Mouse (Mus musculus) kidney, embryonic 14.5 days (tissue): ENCODE measurements at regions not wholly inside any gene's neighbourhood (a gene's known extent, or its start where the extent isn't known, plus 50 kb on each side); places are given as distances from the start of the nearest gene placed in this dataset.

ENCODE experiments used
- ATAC-seq: fragments of 200-750 bp; cut with Nextera tagmentation; 2 replicates; pipeline ENCODE4 v1.8.0; 2017; ENCODE audit warnings: moderate number of reproducible peaks, mild to moderate bottlenecking, moderate TSS enrichment, moderate library complexity; ENCODE audit not compliant: low FRiP score, low TSS enrichment
- H3K27ac ChIP-seq: fragments of 300-500 bp; sonication (generic); 2 replicates; pipeline ENCODE4 v1.5.1; 2014; ENCODE audit warnings: low read depth, mild to moderate bottlenecking, low read length, moderate library complexity, mixed read lengths
- H3K27me3 ChIP-seq: fragments of 300-500 bp; sonication (generic); 2 replicates; pipeline ENCODE4 v1.6.1; 2014; ENCODE audit warnings: mild to moderate bottlenecking, low read length; ENCODE audit not compliant: control insufficient read depth, insufficient read depth
- H3K36me3 ChIP-seq: fragments of 300-500 bp; sonication (generic); 2 replicates; pipeline ENCODE4 v1.6.1; 2014; ENCODE audit warnings: low read length, mixed read lengths; ENCODE audit not compliant: control insufficient read depth, insufficient read depth
- H3K4me1 ChIP-seq: fragments of 300-500 bp; sonication (generic); 2 replicates; pipeline ENCODE4 v1.6.1; 2014; ENCODE audit warnings: low read length, mixed read lengths; ENCODE audit not compliant: control insufficient read depth, insufficient read depth
- H3K4me2 ChIP-seq: fragments of 300-500 bp; sonication (generic); replicated peaks from 2 replicates; pipeline ENCODE4 v1.6.1; 2014; ENCODE audit warnings: low read depth, mild to moderate bottlenecking, low read length
- H3K4me3 ChIP-seq: fragments of 300-500 bp; sonication (generic); 2 replicates; pipeline ENCODE4 v1.5.1; 2014; ENCODE audit warnings: mild to moderate bottlenecking, low read length
- H3K9ac ChIP-seq: fragments of 300-500 bp; sonication (generic); 2 replicates; pipeline ENCODE4 v1.6.1; 2014; ENCODE audit warnings: low read depth, mild to moderate bottlenecking, low read length, moderate library complexity
- H3K9me3 ChIP-seq: fragments of 300-500 bp; sonication (generic); 2 replicates; pipeline ENCODE4 v1.6.1; 2016; ENCODE audit warnings: low read length; ENCODE audit not compliant: control insufficient read depth
- WGBS: fragments of 180-500 bp; shearing (Covaris S2); extraction: QIAGEN DNeasy Blood & Tissue Kit; methylation state at CpG from one replicate; pipeline ENCODE4 v1.1.7; 2014; 5-methylcytosine and 5-hydroxymethylcytosine counted together

- no peak overlapping the region for H3K4me3 ChIP-seq
- no peak overlapping the region for H3K9ac ChIP-seq
- no peak overlapping the region for H3K27ac ChIP-seq
- H3K9me3 ChIP-seq: no peaks in the 10 kb centered on the region
- no peaks in the 10 kb centered on the region for H3K4me1 ChIP-seq
- H3K4me2 ChIP-seq: no peak overlapping the region
- ATAC-seq: no peak
- no peaks in the 10 kb centered on the region for H3K36me3 ChIP-seq
- WGBS: 84% methylated on average over 4 of the region's 4 CpGs
- no peaks in the 10 kb centered on the region for H3K27me3 ChIP-seq
Measured at GRCm38 (mm10) chr11:18734904-18735664, 283.7 kb downstream of the Meis1 start.

GRCm38 (mm10) chr11:18734075-18734474 lies 284.7 kb downstream of the Meis1 start:
- 93% methylated on average over 1 of the region's 1 CpGs for WGBS
- H3K9me3 ChIP-seq: no peaks in the 10 kb centered on the region
- no peaks in the 10 kb centered on the region for H3K36me3 ChIP-seq
- no peak overlapping the region for H3K9ac ChIP-seq
- H3K4me1 ChIP-seq: no peaks in the 10 kb centered on the region
- H3K27ac ChIP-seq: no peak overlapping the region
- no peak overlapping the region for H3K4me2 ChIP-seq
- H3K4me3 ChIP-seq: no peak overlapping the region
- no peak for ATAC-seq
- no peaks in the 10 kb centered on the region for H3K27me3 ChIP-seq

- no peaks in the 10 kb centered on the region for H3K27me3 ChIP-seq
- no peaks in the 10 kb centered on the region for H3K4me1 ChIP-seq
- H3K36me3 ChIP-seq: no peaks in the 10 kb centered on the region
- WGBS: 75% methylated on average over 4 of the region's 4 CpGs
- H3K9ac ChIP-seq: no peak overlapping the region
- no peak overlapping the region for H3K27ac ChIP-seq
- ATAC-seq: no peak
- H3K4me3 ChIP-seq: no peak overlapping the region
- no peaks in the 10 kb centered on the region for H3K9me3 ChIP-seq
- no peak overlapping the region for H3K4me2 ChIP-seq
Measured at GRCm38 (mm10) chr11:18729742-18730141, 289.0 kb downstream of the Meis1 start.

GRCm38 (mm10) chr11:18722770-18723169 lies 296.0 kb downstream of the Meis1 start:
- Histone ChIP-seq H3K4me3 (no peak overlapping the region), H3K9ac (no peak overlapping the region), H3K4me2 (no peak overlapping the region), H3K27ac (no peak overlapping the region), H3K9me3 (no peaks in the 10 kb centered on the region), H3K36me3 (no peaks in the 10 kb centered on the region), H3K4me1 (no peaks in the 10 kb centered on the region), H3K27me3 (no peaks in the 10 kb centered on the region)
- no peak for ATAC-seq
- WGBS: 73% methylated on average over 8 of the region's 8 CpGs

GRCm38 (mm10) chr11:18715851-18716126 lies 303.0 kb downstream of the Meis1 start:
- Histone ChIP-seq H3K4me3 (no peak overlapping the region), H3K27me3 (no peaks in the 10 kb centered on the region), H3K9me3 (no peaks in the 10 kb centered on the region)

GRCm38 (mm10) chr11:18715050-18715850 lies 303.5 kb downstream of the Meis1 start:
- Histone ChIP-seq H3K9me3 (no peaks in the 10 kb centered on the region), H3K4me3 (no peak overlapping the region), H3K4me1 (0 out of 2 replicates have a peak, but pooled peaks cover 6% of the 10 kb centered on the region), H3K36me3 (no peaks in the 10 kb centered on the region), H3K27me3 (no peaks in the 10 kb centered on the region), H3K4me2 (no peak overlapping the region), H3K27ac (peak overlapping the region; percentile 60; the same call in 1 of the 2 replicates), H3K9ac (no peak overlapping the region)
- 25% methylated on average over 2 of the region's 2 CpGs for WGBS
- peak; percentile 64; the same call in 1 of the 2 replicates for ATAC-seq

More at GRCm38 (mm10) chr11:18715851-18716126, 303.0 kb downstream of the Meis1 start:
- 0 out of 2 replicates have a peak, but pooled peaks cover 6% of the 10 kb centered on the region for H3K4me1 ChIP-seq
- ATAC-seq: 0 out of 2 replicates have a peak, but pooled peaks have one; percentile 50
- no peak overlapping the region for H3K4me2 ChIP-seq
- H3K36me3 ChIP-seq: no peaks in the 10 kb centered on the region
- H3K27ac ChIP-seq: peak overlapping the region; percentile 39; the same call in 1 of the 2 replicates
- 6% methylated on average over 1 of the region's 1 CpGs for WGBS
- H3K9ac ChIP-seq: no peak overlapping the region

GRCm38 (mm10) chr11:18714400-18714799 lies 304.4 kb downstream of the Meis1 start:
- WGBS: 18% methylated on average over 5 of the region's 5 CpGs
- peak overlapping the region; percentile 60; the same call in 1 of the 2 replicates for H3K27ac ChIP-seq

GRCm38 (mm10) chr11:18712642-18713053 lies 306.1 kb downstream of the Meis1 start:
- Histone ChIP-seq H3K4me1 (0 out of 2 replicates have a peak, but pooled peaks cover 6% of the 10 kb centered on the region), H3K36me3 (no peaks in the 10 kb centered on the region), H3K4me3 (no peak overlapping the region), H3K9ac (no peak overlapping the region), H3K27ac (no peak overlapping the region), H3K4me2 (no peak overlapping the region), H3K27me3 (no peaks in the 10 kb centered on the region), H3K9me3 (no peaks in the 10 kb centered on the region)
- ATAC-seq: peak; percentile 76
- WGBS: 23% methylated on average over 10 of the region's 10 CpGs

More at GRCm38 (mm10) chr11:18714400-18714799, 304.4 kb downstream of the Meis1 start:
- no peaks in the 10 kb centered on the region for H3K36me3 ChIP-seq
- H3K4me1 ChIP-seq: 0 out of 2 replicates have a peak, but pooled peaks cover 6% of the 10 kb centered on the region
- H3K4me2 ChIP-seq: no peak overlapping the region
- H3K4me3 ChIP-seq: no peak overlapping the region
- peak; percentile 64; the same call in 1 of the 2 replicates for ATAC-seq
- H3K27me3 ChIP-seq: no peaks in the 10 kb centered on the region
- H3K9ac ChIP-seq: no peak overlapping the region
- H3K9me3 ChIP-seq: no peaks in the 10 kb centered on the region

GRCm38 (mm10) chr11:18709628-18710027 lies 309.2 kb downstream of the Meis1 start:
- Histone ChIP-seq H3K27me3 (no peaks in the 10 kb centered on the region), H3K4me2 (no peak overlapping the region), H3K9me3 (no peaks in the 10 kb centered on the region), H3K4me3 (no peak overlapping the region), H3K27ac (no peak overlapping the region), H3K4me1 (0 out of 2 replicates have a peak, but pooled peaks cover 6% of the 10 kb centered on the region), H3K36me3 (no peaks in the 10 kb centered on the region), H3K9ac (no peak overlapping the region)
- ATAC-seq: no peak
- 85% methylated on average over 3 of the region's 3 CpGs for WGBS
